ENCODE assay signal across 8 mouse cellular contexts in the genomic region with DNA sequence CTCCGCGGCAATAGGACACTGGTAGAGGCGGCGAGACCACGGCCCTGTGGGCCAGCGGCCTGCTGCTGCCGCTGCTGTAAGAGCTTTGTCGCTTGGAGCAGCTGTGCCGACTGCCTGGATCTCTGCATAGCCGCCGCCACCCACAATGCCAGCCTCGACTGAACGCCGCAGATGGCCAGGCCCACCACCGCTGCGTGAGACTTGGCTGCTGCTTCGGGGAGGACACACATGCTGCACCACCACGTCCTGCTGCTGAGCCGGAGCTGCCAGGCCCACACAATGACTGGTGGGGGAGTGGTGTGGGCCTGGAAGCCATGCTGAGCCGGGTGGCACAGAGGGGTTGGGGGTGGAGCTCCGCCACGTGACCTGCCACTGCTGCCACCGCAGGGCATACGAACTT. TPM values are rescaled to one million over a fixed set of nuclear protein-coding genes. Genes with fewer than 3 reads are reported as not detected.
DNase-seq lines count a peak whose midpoint lies in the region; ATAC-seq lines count a peak whose summit lies in the region.
"Had no signal": no experiment of that assay in that cellular context is flagged by ENCODE, and none has a peak within 500 bp of the region (broad histone marks: within the 10 kb centered on the region; RNA-seq: fewer than 3 reads in every experiment).

No protein-coding gene starts in this region.

- 70% methylated on average over 24 of the region's 24 CpGs for WGBS in forebrain, embryonic 16.5 days

- no peak overlapping the region for H3K4me2 ChIP-seq in forebrain, embryonic 16.5 days (ENCODE audit: low read length)
- H3K4me2 ChIP-seq: limb, embryonic 15.5 days had no signal

- DNase-seq in thymus, postnatal 4 days: peak; percentile 3
- no peak for DNase-seq in thymus, adult 18-20 months
- peak; percentile 1 to 36 for DNase-seq in left cerebral cortex, postnatal 10 days (ENCODE audit: extremely low spot score in 1 of 2, low spot score in 2 of 2)
- DNase-seq in B cell, adult 2 months: no peak
- DNase-seq in T-cell, adult 2 months (ENCODE audit: low spot score): no peak

- H3K4me3 ChIP-seq in forebrain, embryonic 16.5 days (replicated peaks; ENCODE audit: low read length): no peak overlapping the region
- H3K4me3 ChIP-seq: limb, embryonic 15.5 days had no signal

- H3K27me3 ChIP-seq in forebrain, embryonic 16.5 days (replicated peaks; ENCODE audit: control insufficient read depth, insufficient read depth, low read length): no peaks in the 10 kb centered on the region
- H3K27me3 ChIP-seq: limb, embryonic 15.5 days had no signal

- no peaks in the 10 kb centered on the region for H3K36me3 ChIP-seq in forebrain, embryonic 16.5 days (ENCODE audit: control insufficient read depth, insufficient read depth)
- H3K36me3 ChIP-seq: limb, embryonic 15.5 days had no signal

- no peak overlapping the region for H3K27ac ChIP-seq in forebrain, embryonic 16.5 days (ENCODE audit: low read length)
- H3K27ac ChIP-seq: limb, embryonic 15.5 days had no signal

- H3K4me1 ChIP-seq in forebrain, embryonic 16.5 days (replicated peaks; ENCODE audit: control insufficient read depth, insufficient read depth, low read length): no peaks in the 10 kb centered on the region
- H3K4me1 ChIP-seq: limb, embryonic 15.5 days had no signal

- intact Hi-C loops in left cerebral cortex, postnatal 10 days (cut with DNase I): no loop called here

- peak; percentile 77 for ATAC-seq in forebrain, embryonic 16.5 days
- no peak for ATAC-seq in CD4-positive, CD25-positive, alpha-beta regulatory T cell, adult 4 months

- H3K9ac ChIP-seq in forebrain, embryonic 16.5 days (replicated peaks; ENCODE audit: low read depth, low read length): no peak overlapping the region
- H3K9ac ChIP-seq: limb, embryonic 15.5 days had no signal

- no peaks in the 10 kb centered on the region for H3K9me3 ChIP-seq in forebrain, embryonic 16.5 days (ENCODE audit: control insufficient read depth, low read length)
- H3K9me3 ChIP-seq: limb, embryonic 15.5 days had no signal

RNA-seq across cellular contexts. Expression of gene Olfr24, which starts 15.7 kb away (rescaled TPM):
- polyA plus RNA-seq in forebrain, embryonic 16.5 days (2015; fragmentation: Nextera tagmentation; extraction: Ambion mirVana): not detected in 2 replicates
- total RNA-seq in left cerebral cortex, postnatal 10 days (2021): not detected
- polyA plus RNA-seq in CD4-positive, CD25-positive, alpha-beta regulatory T cell, adult 4 months (2017; shearing (Covaris generic)): not detected
- polyA plus RNA-seq: limb, embryonic 15.5 days had no signal

RNA-seq across cellular contexts. Expression of gene Olfr828, which starts 39.9 kb away (rescaled TPM):
- polyA plus RNA-seq in forebrain, embryonic 16.5 days (2015; fragmentation: Nextera tagmentation; extraction: Ambion mirVana): not detected in 2 replicates
- not detected for total RNA-seq in left cerebral cortex, postnatal 10 days (2021)
- polyA plus RNA-seq in CD4-positive, CD25-positive, alpha-beta regulatory T cell, adult 4 months (2017; shearing (Covaris generic)): not detected
- polyA plus RNA-seq: limb, embryonic 15.5 days had no signal

Comparison
In these comparisons a context has a peak if more than half of its experiments do, and no peak if none do; other contexts are left out.
1. DNase-seq: peak in thymus, postnatal 4 days (single experiment) and left cerebral cortex, postnatal 10 days (2 of 2); none in thymus, adult 18-20 months (0 of 2), B cell, adult 2 months (0 of 2) and T-cell, adult 2 months (single experiment).